27 mouse cellular contexts compared by ENCODE assay signal in genomic region chr6:116666085-116666750, GRCm38 (mm10). TPM values are rescaled to one million over a fixed set of nuclear protein-coding genes. Genes with fewer than 3 reads are reported as not detected.
DNase-seq lines count a peak whose midpoint lies in the region; ATAC-seq and TF ChIP-seq lines count a peak whose summit lies in the region.
"Had no signal": no experiment of that assay in that cellular context is flagged by ENCODE, and none has a peak within 500 bp of the region (broad histone marks: within the 10 kb centered on the region; RNA-seq: fewer than 3 reads in every experiment).

No protein-coding gene starts in this region.

- H3K27ac ChIP-seq in midbrain, embryonic 11.5 days (ENCODE audit: low read depth, low read length), result peak overlapping the region; percentile 51; the same call in 1 of the 2 replicates
- H3K27ac ChIP-seq in midbrain, embryonic 15.5 days, result no peak overlapping the region
- 0 out of 2 replicates have a peak overlapping the region, but pooled peaks have one; percentile 12 for H3K27ac ChIP-seq in hindbrain, embryonic 13.5 days
- H3K27ac ChIP-seq: embryonic facial prominence, embryonic 15.5 days; heart, embryonic 10.5 days; intestine, embryonic 15.5 days; limb, embryonic 10.5 days; liver, embryonic 15.5 days; stomach, embryonic 15.5 days had no signal

- H3K4me3 ChIP-seq in midbrain, embryonic 11.5 days (ENCODE audit: low read depth, low read length), result no peak overlapping the region
- H3K4me3 ChIP-seq in midbrain, embryonic 15.5 days, result no peak overlapping the region
- no peak overlapping the region for H3K4me3 ChIP-seq in hindbrain, embryonic 13.5 days
- no peak overlapping the region for H3K4me3 ChIP-seq in lung, adult 2 months (replicated peaks; ENCODE audit: extremely low read depth, low read depth, low read length)
- H3K4me3 ChIP-seq: embryonic facial prominence, embryonic 15.5 days; heart, embryonic 10.5 days; intestine, embryonic 15.5 days; limb, embryonic 10.5 days; liver, embryonic 15.5 days; megakaryocyte, embryonic 14.5 days; stomach, embryonic 15.5 days had no signal

- WGBS in midbrain, embryonic 11.5 days, result 74% methylated on average over 12 of the region's 12 CpGs
- WGBS in midbrain, embryonic 15.5 days, result 77% methylated on average over 12 of the region's 12 CpGs
- 60% methylated on average over 12 of the region's 12 CpGs for WGBS in hindbrain, embryonic 13.5 days
- WGBS in lung, adult 2 months, result 76% methylated on average over 12 of the region's 12 CpGs

- peaks cover 33% of the 10 kb centered on the region for H3K4me1 ChIP-seq in midbrain, embryonic 11.5 days (ENCODE audit: control insufficient read depth, insufficient read depth, low read length)
- peaks cover 15% of the 10 kb centered on the region for H3K4me1 ChIP-seq in midbrain, embryonic 15.5 days
- H3K4me1 ChIP-seq in hindbrain, embryonic 13.5 days (replicated peaks), result peaks cover 44% of the 10 kb centered on the region
- H3K4me1 ChIP-seq in lung, adult 2 months (ENCODE audit: control insufficient read depth, insufficient read depth, low read length), result no peaks in the 10 kb centered on the region; the same call in 1 of the 2 replicates

- no peak for TF ChIP-seq POLR2A in lung, adult 2 months (IDR thresholded peaks at IDR 0.05; ENCODE audit: borderline replicate concordance, extremely low read depth, low read depth, low read length)

- no peak overlapping the region for H3K9ac ChIP-seq in midbrain, embryonic 11.5 days (ENCODE audit: low read length)
- H3K9ac ChIP-seq in midbrain, embryonic 15.5 days, result no peak overlapping the region
- H3K9ac ChIP-seq in hindbrain, embryonic 13.5 days, result no peak overlapping the region
- H3K9ac ChIP-seq: embryonic facial prominence, embryonic 15.5 days; forebrain, postnatal 0 days; intestine, embryonic 15.5 days; liver, embryonic 15.5 days; stomach, embryonic 15.5 days had no signal

- no peaks in the 10 kb centered on the region for H3K9me3 ChIP-seq in midbrain, embryonic 11.5 days (ENCODE audit: control insufficient read depth, low read length)
- no peaks in the 10 kb centered on the region for H3K9me3 ChIP-seq in midbrain, embryonic 15.5 days
- no peaks in the 10 kb centered on the region for H3K9me3 ChIP-seq in hindbrain, embryonic 13.5 days
- H3K9me3 ChIP-seq: embryonic facial prominence, embryonic 15.5 days; heart, embryonic 10.5 days; intestine, embryonic 15.5 days; limb, embryonic 10.5 days; liver, embryonic 15.5 days; megakaryocyte, embryonic 14.5 days; stomach, embryonic 15.5 days had no signal

- ATAC-seq in midbrain, embryonic 11.5 days (ENCODE audit: low FRiP score), result no peak
- ATAC-seq in midbrain, embryonic 15.5 days (replicated peaks), result no peak
- ATAC-seq in hindbrain, embryonic 13.5 days (ENCODE audit: low FRiP score), result no peak
- ATAC-seq: activated CD4-positive, CD25-positive, alpha-beta regulatory T cell, adult 4 months; forebrain, postnatal 0 days; intestine, embryonic 15.5 days had no signal

- intact Hi-C loops in heart, postnatal 25 days (cut with DNase I), result no loop called here

- H3K36me3 ChIP-seq in midbrain, embryonic 11.5 days (ENCODE audit: control insufficient read depth, insufficient read depth, low read length), result no peaks in the 10 kb centered on the region
- no peaks in the 10 kb centered on the region for H3K36me3 ChIP-seq in midbrain, embryonic 15.5 days (replicated peaks)
- H3K36me3 ChIP-seq in hindbrain, embryonic 13.5 days, result no peaks in the 10 kb centered on the region
- H3K36me3 ChIP-seq: embryonic facial prominence, embryonic 15.5 days; G1E; heart, embryonic 10.5 days; intestine, embryonic 15.5 days; limb, embryonic 10.5 days; liver, embryonic 15.5 days; stomach, embryonic 15.5 days had no signal

- DNase-seq in heart, adult 11 months, result peak; percentile 50
- DNase-seq in heart, adult 8-10 months (ENCODE audit: low spot score), result no peak
- peak; percentile 80 for DNase-seq in midbrain, embryonic 11.5 days (ENCODE audit: low spot score, missing footprints)
- peak; percentile 55 for DNase-seq in retina, embryonic 14.5 days (ENCODE audit: low spot score)
- DNase-seq in heart, postnatal 25 days (ENCODE audit: low spot score), result no peak
- no peak for DNase-seq in lung, adult 2 months
- DNase-seq: adrenal gland, postnatal 10 days; cerebellum, adult 9-10 months; forebrain, postnatal 0 days; gastrocnemius, postnatal 36 days; kidney, adult 8-10 months; kidney, postnatal 10 days; liver; thymus, postnatal 36 days had no signal

- no peak overlapping the region for H3K4me2 ChIP-seq in midbrain, embryonic 11.5 days
- no peak overlapping the region for H3K4me2 ChIP-seq in midbrain, embryonic 15.5 days
- no peak overlapping the region for H3K4me2 ChIP-seq in hindbrain, embryonic 13.5 days
- H3K4me2 ChIP-seq: embryonic facial prominence, embryonic 15.5 days; intestine, embryonic 15.5 days; liver, embryonic 15.5 days; stomach, embryonic 15.5 days had no signal

- H3K27me3 ChIP-seq in midbrain, embryonic 11.5 days (ENCODE audit: control insufficient read depth, insufficient read depth, low read length), result no peaks in the 10 kb centered on the region
- H3K27me3 ChIP-seq in midbrain, embryonic 15.5 days (replicated peaks), result no peaks in the 10 kb centered on the region
- no peaks in the 10 kb centered on the region for H3K27me3 ChIP-seq in hindbrain, embryonic 13.5 days
- H3K27me3 ChIP-seq: CH12.LX; embryonic facial prominence, embryonic 15.5 days; intestine, embryonic 15.5 days; liver, embryonic 15.5 days; stomach, embryonic 15.5 days had no signal

- TF ChIP-seq CTCF in lung, adult 2 months (IDR thresholded peaks at IDR 0.05; ENCODE audit: insufficient read depth, low read length), result no peak

RNA-seq across cellular contexts. Expression of gene Rassf4, which starts 7.5 kb away (rescaled TPM):
- total RNA-seq in heart, adult 8-10 months (2022), result 1 to 10 TPM; 3.7 to 7.0 (median 5.1) TPM
- 41.2 and 42.6 TPM in 2 replicates for polyA plus RNA-seq in midbrain, embryonic 11.5 days (2014; fragmentation: Nextera tagmentation; extraction: Ambion mirVana)
- polyA plus RNA-seq in midbrain, embryonic 15.5 days (2015; fragmentation: Nextera tagmentation; extraction: Ambion mirVana), result 10.4 and 10.6 TPM in 2 replicates
- polyA plus RNA-seq in hindbrain, embryonic 13.5 days (2015; fragmentation: Nextera tagmentation; extraction: Ambion mirVana), result 23.0 and 33.3 TPM in 2 replicates
- total RNA-seq in heart, postnatal 25 days (2021), result 1 to 10 TPM; 5.8 to 8.2 TPM
- 18.1 and 20.6 TPM in 2 replicates for polyA plus RNA-seq in lung, adult 2 months (2012; rRNA removed)
- polyA plus RNA-seq: G1E had no signal

RNA-seq across cellular contexts. Expression of gene Depp1, which starts 15.8 kb away (rescaled TPM):
- 10 to 100 TPM; 32.2 to 58.5 (median 41.2) TPM for total RNA-seq in heart, adult 8-10 months (2022)
- polyA plus RNA-seq in midbrain, embryonic 11.5 days (2014; fragmentation: Nextera tagmentation; extraction: Ambion mirVana), result 6.5 and 6.8 TPM in 2 replicates
- 8.7 and 10.0 TPM in 2 replicates for polyA plus RNA-seq in midbrain, embryonic 15.5 days (2015; fragmentation: Nextera tagmentation; extraction: Ambion mirVana)
- 8.0 and 9.2 TPM in 2 replicates for polyA plus RNA-seq in hindbrain, embryonic 13.5 days (2015; fragmentation: Nextera tagmentation; extraction: Ambion mirVana)
- total RNA-seq in heart, postnatal 25 days (2021), result 10 to 100 TPM; 45.7 to 58.1 TPM
- 59.8 and 70.1 TPM in 2 replicates for polyA plus RNA-seq in lung, adult 2 months (2012; rRNA removed)
- total RNA-seq: G1E had no signal
- polyA plus RNA-seq: G1E had no signal

RNA-seq across cellular contexts. Expression of gene Zfp422, which starts 37.4 kb away (rescaled TPM):
- 10 to 100 TPM; 13.6 to 15.5 (median 14.8) TPM for total RNA-seq in heart, adult 8-10 months (2022)
- polyA plus RNA-seq in midbrain, embryonic 11.5 days (2014; fragmentation: Nextera tagmentation; extraction: Ambion mirVana), result 369 and 397 TPM in 2 replicates
- polyA plus RNA-seq in midbrain, embryonic 15.5 days (2015; fragmentation: Nextera tagmentation; extraction: Ambion mirVana), result 148 and 151 TPM in 2 replicates
- polyA plus RNA-seq in hindbrain, embryonic 13.5 days (2015; fragmentation: Nextera tagmentation; extraction: Ambion mirVana), result 181 and 187 TPM in 2 replicates
- 10 to 100 TPM; 19.0 to 20.8 TPM for total RNA-seq in heart, postnatal 25 days (2021)
- polyA plus RNA-seq in lung, adult 2 months (2012; rRNA removed), result 8.4 and 16.2 TPM in 2 replicates
- polyA plus RNA-seq: G1E had no signal

RNA-seq across cellular contexts. Expression of gene Tmem72, which starts 50.5 kb away (rescaled TPM):
- total RNA-seq in heart, adult 8-10 months (2022), result under 1 TPM in 3 of 4 experiments, not detected in 1; 0.03 TPM
- 0.08 and 0.10 TPM in 2 replicates for polyA plus RNA-seq in midbrain, embryonic 11.5 days (2014; fragmentation: Nextera tagmentation; extraction: Ambion mirVana)
- polyA plus RNA-seq in midbrain, embryonic 15.5 days (2015; fragmentation: Nextera tagmentation; extraction: Ambion mirVana), result 0.47 and 0.70 TPM in 2 replicates
- polyA plus RNA-seq in hindbrain, embryonic 13.5 days (2015; fragmentation: Nextera tagmentation; extraction: Ambion mirVana), result 1.0 and 1.9 TPM in 2 replicates
- total RNA-seq in heart, postnatal 25 days (2021), result under 1 TPM in 1 of 2 experiments, not detected in 1; 0.03 TPM
- 0.04 TPM in 1 of 2 replicates, not detected in the other for polyA plus RNA-seq in lung, adult 2 months (2012; rRNA removed)
- total RNA-seq: hematopoietic stem cell, adult 5-6 weeks had no signal
- polyA plus RNA-seq: G1E had no signal

Comparison
In these comparisons a context has a peak if more than half of its experiments do, and no peak if none do; other contexts are left out.
1. DNase-seq: peak in heart, adult 11 months (single experiment), midbrain, embryonic 11.5 days (single experiment) and retina, embryonic 14.5 days (single experiment); none in heart, adult 8-10 months (single experiment), heart, postnatal 25 days (single experiment) and lung, adult 2 months (single experiment).